Mouse (Mus musculus) CH12.LX (cell line): ENCODE data around the gene Stk17b. TPM values are rescaled to one million over a fixed set of nuclear protein-coding genes. Genes with fewer than 3 reads are reported as not detected.

ENCODE experiments used
- DNase-seq: peaks from one replicate; pipeline ENCODE4 v3.0.0-alpha.2; 2013; ENCODE audit errors: extremely low read depth
- H3K27ac ChIP-seq: 2 replicates; pipeline ENCODE4 v1.5.1; 2012; ENCODE audit warnings: low read depth, mild to moderate bottlenecking, control low read depth, moderate library complexity; ENCODE audit not compliant: insufficient read depth
- H3K27me3 ChIP-seq: replicated peaks from 2 replicates; pipeline ENCODE3; 2012; ENCODE audit warnings: inconsistent platforms
- H3K36me3 ChIP-seq, 2 experiments: replicated peaks in 1 of 2; 2 replicates each; pipeline versions ENCODE3 to v1.6.1; 2012; ENCODE audit warnings: inconsistent platforms in 1 of 2, low read length in 1 of 2, mild to moderate bottlenecking in 1 of 2, mixed read lengths in 1 of 2, moderate library complexity in 1 of 2; ENCODE audit not compliant: control insufficient read depth in 1 of 2, insufficient read depth in 1 of 2
- H3K4me1 ChIP-seq, 2 experiments: 2 replicates each; pipeline ENCODE4 v1.6.1; 2012; ENCODE audit warnings: inconsistent platforms in 1 of 2, moderate library complexity in 1 of 2; ENCODE audit not compliant: insufficient read depth in 2 of 2, control insufficient read depth in 1 of 2
- H3K4me2 ChIP-seq: 2 replicates; pipeline ENCODE4 v1.6.1; 2012; ENCODE audit warnings: low read depth, mild to moderate bottlenecking, control low read depth; ENCODE audit not compliant: poor library complexity, insufficient read depth, severe bottlenecking
- H3K4me3 ChIP-seq, 3 experiments: fragments of 150-350 bp in 1 of 3; sonication (generic) in 1 of 3; replicated peaks in 1 of 3; 2 replicates each; pipeline versions ENCODE3 to v1.5.1; 2011 to 2012; ENCODE audit warnings: low read depth in 2 of 3, low read length in 2 of 3, mild to moderate bottlenecking in 2 of 3, moderate library complexity in 2 of 3, control low read depth in 1 of 3, improper control_type of control experiment in 1 of 3, inconsistent platforms in 1 of 3, mixed read lengths in 1 of 3; ENCODE audit not compliant: poor library complexity in 1 of 3
- H3K79me2 ChIP-seq: replicated peaks from 2 replicates; pipeline ENCODE4 v1.6.1; 2012; ENCODE audit warnings: mild to moderate bottlenecking, moderate library complexity; ENCODE audit not compliant: control insufficient read depth, poor library complexity, insufficient read depth, severe bottlenecking; ENCODE audit errors: extremely low read depth
- H3K9ac ChIP-seq: 2 replicates; pipeline ENCODE4 v1.6.1; 2012; ENCODE audit warnings: low read depth, mild to moderate bottlenecking, control low read depth, moderate library complexity; ENCODE audit not compliant: insufficient read depth
- H3K9me3 ChIP-seq: replicated peaks from 2 replicates; pipeline ENCODE3; 2012; ENCODE audit warnings: low read length, inconsistent platforms, mixed read lengths
- CHD1 ChIP-seq: IDR thresholded peaks from 2 replicates; pipeline ENCODE4 v1.6.1; 2012; ENCODE audit warnings: low read depth, low read length, improper control_type of control experiment, inconsistent platforms
- CTCF ChIP-seq, 2 experiments: IDR thresholded peaks in 1 of 2; conservative IDR thresholded peaks in 1 of 2; 2 replicates each; pipeline ENCODE4 v1.5.1; 2011 to 2012; ENCODE audit warnings: low read depth in 2 of 2, low read length in 2 of 2, improper control_type of control experiment in 1 of 2, inconsistent platforms in 1 of 2, mild to moderate bottlenecking in 1 of 2, moderate library complexity in 1 of 2
- ELF1 ChIP-seq: IDR thresholded peaks from 2 replicates; pipeline ENCODE4 v1.6.1; 2014; ENCODE audit warnings: low read depth, mild to moderate bottlenecking, inconsistent platforms, low read length, improper control_type of control experiment
- ETS1 ChIP-seq: conservative IDR thresholded peaks from 2 replicates; pipeline ENCODE4 v1.6.1; 2012; ENCODE audit warnings: low read depth, mild to moderate bottlenecking, inconsistent platforms, low read length, improper control_type of control experiment, moderate library complexity
- JUN ChIP-seq: IDR thresholded peaks from 2 replicates; pipeline ENCODE4 v1.6.1; 2011; ENCODE audit warnings: low read depth, mild to moderate bottlenecking, low read length, improper control_type of control experiment, moderate library complexity; ENCODE audit not compliant: insufficient read depth
- KAT2A ChIP-seq: IDR thresholded peaks from 2 replicates; pipeline ENCODE4 v1.6.1; 2012; ENCODE audit warnings: low read length, improper control_type of control experiment, inconsistent platforms; ENCODE audit not compliant: insufficient replicate concordance
- MAZ ChIP-seq: IDR thresholded peaks from 2 replicates; pipeline ENCODE4 v1.6.1; 2012; ENCODE audit warnings: low read depth, mild to moderate bottlenecking, inconsistent platforms, low read length, improper control_type of control experiment, moderate library complexity
- MYC ChIP-seq: IDR thresholded peaks from 2 replicates; pipeline ENCODE4 v1.6.1; 2011; ENCODE audit warnings: low read depth, mild to moderate bottlenecking, improper control_type of control experiment, low read length
- POLR2AphosphoS2 ChIP-seq: IDR thresholded peaks from 2 replicates; pipeline ENCODE4 v1.6.1; 2011; ENCODE audit warnings: low read depth, low read length, improper control_type of control experiment
- SIN3A ChIP-seq: IDR thresholded peaks from 2 replicates; pipeline ENCODE4 v1.6.1; 2012; ENCODE audit warnings: low read length, improper control_type of control experiment, inconsistent platforms
- TBP ChIP-seq: conservative IDR thresholded peaks from 2 replicates; pipeline ENCODE4 v1.6.1; 2011; ENCODE audit warnings: low read depth, low read length, improper control_type of control experiment
- TCF12 ChIP-seq: IDR thresholded peaks from 2 replicates; pipeline ENCODE4 v1.6.1; 2014; ENCODE audit warnings: low read depth, mild to moderate bottlenecking, inconsistent platforms, low read length, improper control_type of control experiment
- UBTF ChIP-seq: IDR thresholded peaks from 2 replicates; pipeline ENCODE4 v1.6.1; 2012; ENCODE audit warnings: low read depth, mild to moderate bottlenecking, inconsistent platforms, low read length, improper control_type of control experiment, moderate library complexity
- USF1 ChIP-seq: IDR thresholded peaks from 2 replicates; pipeline ENCODE4 v1.6.1; 2014; ENCODE audit warnings: low read depth, mild to moderate bottlenecking, inconsistent platforms, low read length, improper control_type of control experiment
- USF2 ChIP-seq: conservative IDR thresholded peaks from 2 replicates; pipeline ENCODE4 v1.6.1; 2011; ENCODE audit warnings: low read depth, low read length, improper control_type of control experiment
- ZC3H11A ChIP-seq: IDR thresholded peaks from 2 replicates; pipeline ENCODE4 v1.6.1; 2012; ENCODE audit warnings: low read depth, mild to moderate bottlenecking, inconsistent platforms, low read length, improper control_type of control experiment
- ZKSCAN1 ChIP-seq: IDR thresholded peaks from 2 replicates; pipeline ENCODE4 v1.6.1; 2012; ENCODE audit warnings: low read depth, inconsistent platforms, low read length, improper control_type of control experiment, borderline replicate concordance
- dilution Hi-C: fragments of 300-500 bp; cut with MboI; formaldehyde crosslinking; loops from 2 replicates; pipeline ENCODE4 v1.14.3; 2020; ENCODE audit warnings: low sequenced_read_pairs; ENCODE audit not compliant: extremely low pct_unique_long_range_greater_than_20kb, extremely low pct_ligation_motif_present
- in situ Hi-C: fragments of 300-500 bp; cut with MboI; formaldehyde crosslinking; loops from 3 replicates; pipeline ENCODE4 v1.14.3; 2019; ENCODE audit warnings: low sequenced_read_pairs, low pct_ligation_motif_present, low pct_unique_long_range_greater_than_20kb, mixed read lengths
- polyA plus RNA-seq: library from polyadenylated mRNA; unstranded; fragments of >175 nt; gene quantifications from 2 replicates; pipeline ENCODE4 v1.2.1, GENCODE M21; 2012; ENCODE audit warnings: low read depth; ENCODE audit not compliant: insufficient read length
- total RNA-seq, 2 experiments: library from RNA; depleted of rRNA; stranded (reverse); fragments of 300-350 nt in 1 of 2; fragments of >200 nt in 1 of 2; gene quantifications; 2 replicates each; pipeline ENCODE4 v1.2.3; 2012 to 2014

Gene Stk17b
- total and polyA plus RNA-seq, 3 experiments: 25.2 to 58.6 (median 46.3) TPM

GRCm38 (mm10) chr1:53795081-53795480, 10.1 kb upstream of the Stk17b start:
- Histone ChIP-seq H3K27ac (no peak overlapping the region), H3K4me1 (peaks cover 17 to 35% of the 10 kb centered on the region in 2 experiments), H3K27me3 (no peaks in the 10 kb centered on the region), H3K36me3 (no peaks in the 10 kb centered on the region), H3K9me3 (peaks cover 3% of the 10 kb centered on the region), H3K9ac (no peak overlapping the region), H3K4me2 (no peak overlapping the region; the same call in 1 of the 2 replicates), H3K4me3 (no peak overlapping the region), H3K79me2 (no peaks in the 10 kb centered on the region)
- no peak for TF ChIP-seq UBTF
- TF ChIP-seq CTCF (conservative IDR thresholded peaks at IDR 0.05 in 1 of 2, IDR thresholded peaks at IDR 0.05 in 1 of 2; ENCODE audit: low read depth in 2 of 2, low read length in 2 of 2): no peak
- no peak for TF ChIP-seq KAT2A
- no peak for TF ChIP-seq ZC3H11A
- TF ChIP-seq TCF12: no peak
- TF ChIP-seq ZKSCAN1: no peak
- no peak for TF ChIP-seq POLR2AphosphoS2
- TF ChIP-seq ETS1: no peak
- no peak for TF ChIP-seq ELF1
- TF ChIP-seq MYC: no peak
- no peak for TF ChIP-seq JUN
- in situ Hi-C loops: loop anchor here (25.0 kb wide), 1 partner anchor 92 kb away; no protein-coding TSS in a partner anchor
- no peak for DNase-seq
- dilution Hi-C loops: no loop called here

- in situ Hi-C loops: loop anchor here (25.0 kb wide), 1 partner anchor 93 kb away; no protein-coding TSS in a partner anchor
- H3K4me1 ChIP-seq: peaks cover 17 to 39% of the 10 kb centered on the region in 2 experiments
- no peaks in the 10 kb centered on the region for H3K27me3 ChIP-seq
- no peak for TF ChIP-seq TBP
- no peak for TF ChIP-seq UBTF
- no peak for TF ChIP-seq MAZ
- no peak for TF ChIP-seq ZKSCAN1
- no peak for TF ChIP-seq CHD1
- no peak for TF ChIP-seq SIN3A
- no peak for TF ChIP-seq USF1
- no peak for TF ChIP-seq USF2
- no peak for TF ChIP-seq POLR2AphosphoS2
- H3K9ac ChIP-seq: no peak overlapping the region
- no peaks in the 10 kb centered on the region for H3K79me2 ChIP-seq
- peaks cover 3% of the 10 kb centered on the region for H3K9me3 ChIP-seq
- dilution Hi-C loops: no loop called here
- no peak overlapping the region for H3K4me3 ChIP-seq
- DNase-seq: no peak
- H3K36me3 ChIP-seq: no peaks in the 10 kb centered on the region
- no peak overlapping the region for H3K4me2 ChIP-seq
- no peak overlapping the region for H3K27ac ChIP-seq
These were observed 9.3 kb upstream of the Stk17b start for GRCm38 (mm10) chr1:53794279-53794678.
